Mouse (Mus musculus): Measurements from ENCODE around the gene Tcta.
"Not testable (repeated sequence)": the region's sequence is repeated elsewhere in the genome, so short reads cannot be mapped to it uniquely, and the experiment has no call there.

Tcta gene

DNA sequence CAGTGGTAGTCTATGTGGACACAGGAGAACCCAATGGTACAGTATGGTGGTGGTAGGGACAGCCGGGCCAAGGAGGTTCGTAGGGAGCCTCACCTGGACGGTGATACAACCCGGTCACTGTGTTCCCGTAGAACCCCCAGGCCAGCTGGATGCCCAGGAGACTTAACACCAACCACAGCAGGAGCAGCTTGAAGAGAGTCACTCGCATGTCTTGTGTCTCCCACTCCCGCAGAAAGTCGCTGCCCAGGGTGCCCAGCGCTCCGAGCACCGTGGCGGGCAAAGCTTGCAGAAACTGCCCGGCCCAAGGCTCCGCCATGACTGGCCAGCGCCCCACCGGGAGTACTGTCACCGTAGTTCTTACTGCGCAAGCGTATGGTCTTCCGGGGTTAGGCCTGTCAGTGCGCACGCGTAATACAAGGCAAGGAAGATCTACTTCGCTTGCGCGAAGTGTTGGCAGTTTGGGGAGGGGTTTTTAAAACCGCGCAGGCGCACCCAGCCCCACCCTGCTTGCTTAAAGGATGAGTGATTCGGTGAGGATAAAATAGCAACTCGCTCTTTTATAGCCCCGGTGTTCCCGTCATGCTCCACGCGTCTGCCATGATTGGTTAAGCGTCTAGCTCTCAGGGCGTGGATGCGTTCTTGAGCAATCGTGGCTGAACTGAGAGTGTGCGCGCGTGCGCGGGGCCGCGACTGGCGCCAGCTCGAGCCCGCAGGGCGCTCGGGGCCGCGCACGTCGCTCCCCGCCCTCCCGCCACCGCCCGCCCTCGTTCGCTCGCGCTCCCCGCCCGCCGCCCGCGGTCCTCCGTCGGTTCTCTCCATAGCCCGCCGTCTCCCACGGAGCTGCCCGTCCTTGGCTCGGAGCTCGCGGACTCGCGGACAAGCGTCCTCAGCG, at the start of gene Tcta, which contains the start of gene Rhoa:
Tcta (minus strand) TSS at position 532 of the 892 bp plus-strand sequence.
Rhoa (plus strand) TSS at position 501 of the 892 bp plus-strand sequence.
- peak; percentile 99 for DNase-seq (ENCODE audit: low spot score)

DNA sequence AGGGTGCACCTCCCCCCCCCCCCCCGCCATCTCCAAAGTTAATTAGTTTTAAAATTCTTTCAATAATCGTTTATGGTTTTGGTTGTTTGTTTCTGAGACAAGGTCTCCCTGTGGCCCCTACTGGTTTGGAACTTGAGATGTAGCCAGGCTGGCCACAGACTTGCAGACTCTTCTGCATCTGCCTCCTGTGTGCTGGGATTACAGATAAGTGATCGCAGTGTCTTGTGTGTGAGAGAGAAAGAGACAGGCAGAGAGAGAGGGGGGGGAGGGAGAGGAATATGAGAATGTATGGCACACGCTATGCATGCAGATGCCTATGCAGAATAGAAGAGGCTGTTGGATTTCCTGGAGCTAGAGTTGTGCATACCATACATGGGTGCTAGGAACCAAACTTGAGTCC, 43.8 kb upstream of the Tcta start:
- DNase-seq (ENCODE audit: low spot score): no peak

DNA sequence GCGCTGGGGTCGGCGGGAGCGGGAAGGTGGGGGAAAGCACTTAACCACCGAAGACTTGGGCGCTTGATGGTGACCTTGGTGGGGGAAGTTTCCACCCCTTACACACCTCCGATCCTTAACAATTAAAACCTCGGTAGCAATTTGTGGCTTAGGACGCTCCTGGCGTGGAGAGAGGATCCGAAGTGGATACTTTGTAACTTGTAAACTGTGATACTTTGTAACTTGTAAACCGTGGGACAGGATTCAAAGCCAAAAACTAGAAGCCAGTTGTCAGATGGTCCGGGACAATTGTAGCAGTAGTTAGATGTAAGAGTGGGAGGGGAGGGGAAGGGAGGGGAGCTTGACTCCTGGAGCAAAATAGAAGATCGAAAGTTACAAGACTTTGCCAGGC, 42.3 kb upstream of the Tcta start:
- DNase-seq (ENCODE audit: low spot score): no peak

DNA sequence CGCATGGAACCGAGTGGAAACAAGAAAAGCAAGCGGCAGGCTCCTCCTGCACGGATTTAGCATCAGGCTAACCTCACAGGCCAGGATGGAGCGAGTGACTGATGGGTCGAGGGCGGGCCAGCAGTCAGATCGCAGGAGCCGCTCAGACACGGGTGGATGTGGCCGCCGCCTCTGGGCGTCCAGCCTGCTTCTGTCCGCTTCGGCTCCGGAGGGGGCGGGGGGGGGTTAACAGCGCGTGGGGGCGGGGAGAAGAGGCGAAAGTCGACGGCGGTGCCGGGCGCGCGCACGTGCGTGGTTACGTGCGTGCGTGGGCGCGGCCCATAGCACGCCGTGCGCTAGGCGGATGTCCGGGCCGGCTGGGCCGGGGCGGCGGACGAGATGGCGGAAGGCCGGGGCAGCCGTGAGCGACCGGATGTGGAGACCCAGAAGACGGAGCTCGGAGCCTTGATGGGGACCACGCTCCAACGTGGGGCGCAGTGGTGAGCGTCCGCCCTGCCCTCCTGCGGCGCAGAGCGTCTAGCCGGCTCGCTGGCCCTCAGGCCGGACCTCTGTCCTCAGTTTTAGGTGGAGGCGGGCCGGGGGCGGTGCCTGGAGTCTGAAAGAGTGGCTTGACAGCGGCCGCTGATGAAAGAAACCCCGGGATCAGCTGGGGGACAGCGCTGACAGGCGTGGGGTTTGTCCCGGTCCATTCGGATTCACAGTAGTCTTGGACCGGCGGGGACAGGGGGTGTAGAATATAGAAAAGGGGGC, 41.8 kb upstream of the Tcta start, which contains the start of gene Usp4:
Usp4 (plus strand) TSS at position 314 of the 750 bp plus-strand sequence.
- peak; percentile 82 for DNase-seq (ENCODE audit: low spot score)

DNA sequence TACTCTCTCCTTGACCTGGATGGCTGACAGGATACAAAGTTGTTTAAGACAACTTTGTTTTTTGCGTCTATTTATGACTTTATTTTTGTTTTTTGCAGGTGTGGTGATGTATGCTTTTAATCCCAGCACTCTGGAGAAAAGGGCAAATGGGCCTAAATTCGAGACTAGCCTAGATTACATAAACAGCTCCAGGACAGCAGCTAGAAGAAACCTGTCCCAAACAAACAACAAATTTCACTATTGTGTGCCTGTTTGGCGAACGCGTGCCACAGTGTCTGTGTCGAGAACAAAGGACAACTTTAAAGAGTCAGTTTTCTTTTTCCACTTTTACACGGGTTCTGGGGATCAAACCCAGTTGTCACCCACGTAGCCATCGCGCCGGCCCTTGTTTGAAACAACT, 41.1 kb upstream of the Tcta start:
- no peak for DNase-seq (ENCODE audit: low spot score)

- no peak for DNase-seq (ENCODE audit: low spot score)
These were observed 38.5 kb upstream of the Tcta start for GRCm38 (mm10) chr9:108344471-108344870.

DNA sequence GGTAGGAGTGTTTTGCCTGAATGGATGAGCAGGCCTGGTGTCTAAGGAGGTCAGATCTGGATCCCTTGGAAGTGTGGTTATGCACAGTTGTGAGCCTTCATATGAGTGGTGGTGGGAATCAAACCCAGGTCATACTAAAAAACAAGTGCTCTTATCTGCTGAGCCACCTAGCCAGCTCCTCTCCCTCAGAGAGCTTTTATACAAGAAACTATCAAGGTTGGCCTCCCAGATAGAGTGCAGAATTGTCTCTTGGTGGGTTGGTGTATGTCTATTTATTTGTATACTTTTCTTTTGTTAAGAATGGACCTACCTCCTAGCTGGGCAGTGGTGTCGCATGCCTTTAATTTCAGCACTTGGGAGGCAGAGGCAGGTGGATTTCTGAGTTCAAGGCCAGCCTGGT, 37.9 kb upstream of the Tcta start:
- DNase-seq (ENCODE audit: low spot score): peak; percentile 53

- DNase-seq (ENCODE audit: low spot score): no peak
These were observed 37.4 kb upstream of the Tcta start for GRCm38 (mm10) chr9:108343331-108343730.

GRCm38 (mm10) chr9:108342301-108342831, 36.4 kb upstream of the Tcta start:
- DNase-seq (ENCODE audit: low spot score): no peak

- DNase-seq (ENCODE audit: low spot score): no peak
These were observed 35.8 kb upstream of the Tcta start for GRCm38 (mm10) chr9:108341801-108342200.

GRCm38 (mm10) chr9:108341139-108341475, 35.1 kb upstream of the Tcta start:
- no peak for DNase-seq (ENCODE audit: low spot score)

- DNase-seq (ENCODE audit: low spot score): peak; percentile 94
These were observed 34.5 kb upstream of the Tcta start for GRCm38 (mm10) chr9:108340258-108341138.

DNA sequence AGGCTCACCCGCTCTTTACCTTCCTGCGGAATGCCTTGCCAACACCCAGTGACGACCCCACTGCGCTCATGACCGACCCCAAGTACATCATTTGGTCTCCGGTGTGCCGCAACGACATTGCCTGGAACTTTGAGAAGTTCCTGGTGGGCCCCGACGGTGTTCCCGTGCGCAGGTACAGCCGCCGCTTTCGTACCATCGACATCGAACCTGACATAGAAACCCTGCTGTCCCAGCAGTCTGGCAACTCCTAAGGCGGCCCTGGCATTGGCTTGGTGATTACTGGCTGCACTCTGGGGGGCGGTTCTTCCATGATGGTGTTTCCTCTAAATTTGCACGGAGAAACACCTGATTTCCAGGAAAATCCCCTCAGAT, 33.9 kb upstream of the Tcta start:
- peak; percentile 54 for DNase-seq (ENCODE audit: low spot score)

GRCm38 (mm10) chr9:108338886-108339781, 33.2 kb upstream of the Tcta start, which contains the start of gene Gpx1:
Gene Gpx1 (plus strand): TSS chr9:108338903.
- peak; percentile 98 for DNase-seq (ENCODE audit: low spot score)

GRCm38 (mm10) chr9:108338551-108338885, 32.6 kb upstream of the Tcta start:
- DNase-seq (ENCODE audit: low spot score): no peak

- no peak for DNase-seq (ENCODE audit: low spot score)
These were observed 32.0 kb upstream of the Tcta start for GRCm38 (mm10) chr9:108337848-108338550.

GRCm38 (mm10) chr9:108325811-108326210, 19.9 kb upstream of the Tcta start:
- DNase-seq (ENCODE audit: low spot score): no peak

GRCm38 (mm10) chr9:108324784-108325183, 18.8 kb upstream of the Tcta start:
- DNase-seq (ENCODE audit: low spot score): no peak

DNA sequence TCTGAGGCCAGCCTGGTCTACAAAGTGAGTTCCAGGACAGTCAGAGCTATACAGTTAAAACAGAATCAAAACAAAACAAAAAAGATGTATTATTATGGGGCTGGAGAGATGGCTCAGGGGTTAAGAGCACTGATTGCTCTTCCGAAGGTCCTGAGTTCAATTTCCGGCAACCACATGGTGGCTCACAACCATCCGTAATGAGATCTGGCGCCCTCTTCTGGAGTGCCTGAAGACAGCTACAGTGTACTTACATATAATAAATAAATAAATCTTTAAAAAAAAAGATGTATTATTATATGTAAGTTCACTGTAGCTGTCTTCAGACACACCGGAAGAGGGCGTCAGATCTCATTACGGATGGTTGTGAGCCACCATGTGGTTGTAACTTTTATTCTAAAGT, 16.1 kb upstream of the Tcta start:
- DNase-seq (ENCODE audit: low spot score): not testable (repeated sequence)

DNA sequence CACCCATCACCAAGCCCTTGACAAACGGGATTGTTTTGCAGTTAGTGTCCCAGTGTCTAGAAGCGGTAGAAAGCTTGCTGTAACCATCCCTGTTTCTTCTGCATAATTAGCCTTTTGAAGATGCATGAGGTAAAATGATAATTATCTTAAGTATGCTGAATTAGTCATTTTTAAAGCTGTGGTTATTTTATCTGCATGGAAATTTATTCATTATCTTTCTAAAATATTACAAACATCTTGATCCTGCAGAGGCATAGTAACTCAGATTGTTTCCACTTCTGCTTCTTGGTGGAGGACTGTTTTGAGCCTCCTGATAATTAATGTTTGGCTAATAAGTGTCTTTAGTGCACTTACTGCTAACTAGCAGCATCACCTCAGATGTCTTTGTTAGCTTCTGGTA, 12.5 kb upstream of the Tcta start:
- no peak for DNase-seq (ENCODE audit: low spot score)

All from c-Kit-positive CD71-positive TER-119-positive erythroid progenitor cells, embryonic 14.5 days (primary cell).